ENCODE assay signal across 12 mouse cellular contexts in the genomic region with DNA sequence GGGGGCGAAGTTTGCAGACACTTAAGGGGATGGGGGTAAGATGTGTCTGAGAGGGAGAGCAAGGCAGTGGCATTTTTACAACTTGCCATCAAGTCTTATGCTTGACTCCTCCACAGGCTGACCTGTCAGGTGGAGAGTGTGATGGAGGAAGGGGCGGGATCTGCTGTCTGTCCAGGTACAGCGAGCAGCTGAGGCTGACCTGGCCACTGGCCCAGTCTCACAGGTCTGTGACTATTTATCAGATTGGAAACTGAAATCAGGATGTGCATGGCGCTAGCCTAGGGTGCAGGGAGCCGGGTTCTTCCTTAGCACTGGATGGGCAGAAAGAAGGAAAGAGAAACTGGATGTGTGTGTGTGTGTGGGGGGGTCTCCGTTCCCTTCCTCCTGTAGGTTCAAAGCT. TPM values are rescaled to one million over a fixed set of nuclear protein-coding genes. Genes with fewer than 3 reads are reported as not detected.
DNase-seq lines count a peak whose midpoint lies in the region; ATAC-seq and TF ChIP-seq lines count a peak whose summit lies in the region.
"Had no signal": no experiment of that assay in that cellular context is flagged by ENCODE, and none has a peak within 500 bp of the region (broad histone marks: within the 10 kb centered on the region; RNA-seq: fewer than 3 reads in every experiment).

No protein-coding gene starts in this region.

- H3K27ac ChIP-seq in kidney, embryonic 15.5 days, result no peak overlapping the region; the same call in 1 of the 2 replicates
- no peak overlapping the region for H3K27ac ChIP-seq in embryonic fibroblast, embryonic 13.5 days (ENCODE audit: insufficient read depth, low read length)
- no peak overlapping the region for H3K27ac ChIP-seq in liver, embryonic 15.5 days (replicated peaks)
- no peak overlapping the region for H3K27ac ChIP-seq in midbrain, embryonic 10.5 days (replicated peaks)
- H3K27ac ChIP-seq: hindbrain, embryonic 12.5 days had no signal

- H3K9ac ChIP-seq in kidney, embryonic 15.5 days, result no peak overlapping the region
- no peak overlapping the region for H3K9ac ChIP-seq in liver, embryonic 15.5 days
- H3K9ac ChIP-seq: hindbrain, embryonic 12.5 days had no signal

- no peaks in the 10 kb centered on the region for H3K9me3 ChIP-seq in kidney, embryonic 15.5 days (replicated peaks)
- H3K9me3 ChIP-seq in G1E (replicated peaks), result no peaks in the 10 kb centered on the region
- no peaks in the 10 kb centered on the region for H3K9me3 ChIP-seq in liver, embryonic 15.5 days (replicated peaks)
- no peaks in the 10 kb centered on the region for H3K9me3 ChIP-seq in midbrain, embryonic 10.5 days (replicated peaks)
- H3K9me3 ChIP-seq: hindbrain, embryonic 12.5 days had no signal

- TF ChIP-seq POLR2A in embryonic fibroblast, embryonic 13.5 days (IDR thresholded peaks at IDR 0.05; ENCODE audit: low read depth, low read length), result no peak

- peak overlapping the region; percentile 70 for H3K4me3 ChIP-seq in kidney, embryonic 15.5 days (replicated peaks)
- peak overlapping the region; percentile 73; the same call in 1 of the 2 replicates for H3K4me3 ChIP-seq in G1E (ENCODE audit: low read depth, low read length)
- H3K4me3 ChIP-seq in embryonic fibroblast, embryonic 13.5 days (ENCODE audit: insufficient read depth, low read length), result peak overlapping the region; percentile 83
- peak overlapping the region; percentile 80 for H3K4me3 ChIP-seq in liver, embryonic 15.5 days (replicated peaks)
- H3K4me3 ChIP-seq in midbrain, embryonic 10.5 days, result no peak overlapping the region

- H3K36me3 ChIP-seq in kidney, embryonic 15.5 days, result no peaks in the 10 kb centered on the region
- peaks cover 30% of the 10 kb centered on the region for H3K36me3 ChIP-seq in G1E (replicated peaks)
- H3K36me3 ChIP-seq in liver, embryonic 15.5 days (replicated peaks), result peaks cover 6% of the 10 kb centered on the region; the same call in 1 of the 2 replicates
- H3K36me3 ChIP-seq in midbrain, embryonic 10.5 days, result no peaks in the 10 kb centered on the region
- H3K36me3 ChIP-seq: hindbrain, embryonic 12.5 days had no signal

- peak overlapping the region; percentile 98 for H3K4me2 ChIP-seq in kidney, embryonic 15.5 days
- peak overlapping the region; percentile 97 for H3K4me2 ChIP-seq in liver, embryonic 15.5 days

- no peak for ATAC-seq in kidney, embryonic 15.5 days (replicated peaks; ENCODE audit: low FRiP score)
- no peak for ATAC-seq in G1E (ENCODE audit: extremely low read depth, insufficient number of reproducible peaks, low FRiP score, poor library complexity, severe bottlenecking)
- no peak for ATAC-seq in liver, embryonic 15.5 days (ENCODE audit: insufficient read depth)

- H3K27me3 ChIP-seq in kidney, embryonic 15.5 days, result peaks cover 29% of the 10 kb centered on the region
- peaks cover 17% of the 10 kb centered on the region for H3K27me3 ChIP-seq in G1E (ENCODE audit: insufficient read depth, low read length)
- peaks cover 18% of the 10 kb centered on the region for H3K27me3 ChIP-seq in liver, embryonic 15.5 days
- H3K27me3 ChIP-seq in midbrain, embryonic 10.5 days (ENCODE audit: low read depth, poor library complexity, severe bottlenecking), result peaks cover 85% of the 10 kb centered on the region

- no peak for TF ChIP-seq CTCF in G1E (IDR thresholded peaks at IDR 0.05; ENCODE audit: low read depth, low read length)
- TF ChIP-seq CTCF in embryonic fibroblast, embryonic 13.5 days (IDR thresholded peaks at IDR 0.05; ENCODE audit: borderline replicate concordance, insufficient read depth, low read length), result no peak

- H3K4me1 ChIP-seq in kidney, embryonic 15.5 days, result peaks cover 47% of the 10 kb centered on the region
- H3K4me1 ChIP-seq in G1E (ENCODE audit: insufficient read depth, low read depth, low read length), result peaks cover 63% of the 10 kb centered on the region
- peaks cover 6% of the 10 kb centered on the region for H3K4me1 ChIP-seq in embryonic fibroblast, embryonic 13.5 days (ENCODE audit: control insufficient read depth, insufficient read depth, low read length)
- H3K4me1 ChIP-seq in liver, embryonic 15.5 days (replicated peaks), result peaks cover 62% of the 10 kb centered on the region
- peaks cover 45% of the 10 kb centered on the region for H3K4me1 ChIP-seq in midbrain, embryonic 10.5 days

- whole genome bisulfite sequencing in kidney, embryonic 15.5 days, result 53% methylated on average over 6 of the region's 6 CpGs
- 62% methylated on average over 6 of the region's 6 CpGs for WGBS in liver, embryonic 15.5 days (ENCODE audit: insufficient replicate concordance)
- 36% methylated on average over 6 of the region's 6 CpGs for WGBS in midbrain, embryonic 10.5 days

- no peak for DNase-seq in kidney, adult 18-20 months
- DNase-seq in G1E (ENCODE audit: low spot score), result no peak
- DNase-seq in spleen, postnatal 14 days (ENCODE audit: low spot score in 2 of 2), result no peak
- DNase-seq in midbrain, embryonic 10.5 days (ENCODE audit: low spot score), result no peak
- DNase-seq: cerebellum, adult 11-12 months; right cerebral cortex, postnatal 14 days; thymus, postnatal 25 days had no signal

RNA-seq across cellular contexts. Expression of gene Rnf213, which starts 1.3 kb away (rescaled TPM):
- polyA plus RNA-seq in kidney, embryonic 15.5 days (2015; fragmentation: Nextera tagmentation; extraction: Ambion mirVana), result 5.3 and 5.8 TPM in 2 replicates
- total RNA-seq in G1E (2014; fragmentation: Nextera tagmentation) (54.7 and 66.4 TPM in 2 replicates), G1E (2017) (39.7 and 46.3 TPM in 2 replicates)
- 2.3 and 3.5 TPM in 2 replicates for polyA plus RNA-seq in G1E (2012)
- polyA plus RNA-seq in embryonic fibroblast, embryonic 13.5 days (2011; ENCODE audit: insufficient read length, low read depth, missing spikeins), result 48.6 and 61.2 TPM in 2 replicates
- 4.2 TPM in 2 replicates for polyA plus RNA-seq in liver, embryonic 15.5 days (2015; fragmentation: Nextera tagmentation; extraction: Ambion mirVana)
- polyA plus RNA-seq in midbrain, embryonic 10.5 days (2016; fragmentation: Nextera tagmentation; extraction: Ambion mirVana), result 0.97 and 1.0 TPM in 2 replicates

RNA-seq across cellular contexts. Expression of gene Slc26a11, which starts 38.9 kb away (rescaled TPM):
- 8.7 and 10.8 TPM in 2 replicates for polyA plus RNA-seq in kidney, embryonic 15.5 days (2015; fragmentation: Nextera tagmentation; extraction: Ambion mirVana)
- total RNA-seq in G1E (2014; fragmentation: Nextera tagmentation), result 4.9 and 8.0 TPM in 2 replicates
- 4.4 and 6.9 TPM in 2 replicates for total RNA-seq in G1E (2017)
- 4.9 and 5.2 TPM in 2 replicates for polyA plus RNA-seq in G1E (2012)
- polyA plus RNA-seq in embryonic fibroblast, embryonic 13.5 days (2011; ENCODE audit: insufficient read length, low read depth, missing spikeins), result 9.0 and 10.8 TPM in 2 replicates
- 1.6 and 2.6 TPM in 2 replicates for polyA plus RNA-seq in liver, embryonic 15.5 days (2015; fragmentation: Nextera tagmentation; extraction: Ambion mirVana)
- polyA plus RNA-seq in midbrain, embryonic 10.5 days (2016; fragmentation: Nextera tagmentation; extraction: Ambion mirVana), result 7.1 and 7.4 TPM in 2 replicates
- total RNA-seq: MEL had no signal

RNA-seq across cellular contexts. Expression of gene Sgsh, which starts 38.9 kb away (rescaled TPM):
- 6.6 and 8.9 TPM in 2 replicates for polyA plus RNA-seq in kidney, embryonic 15.5 days (2015; fragmentation: Nextera tagmentation; extraction: Ambion mirVana)
- total RNA-seq in G1E (2014; fragmentation: Nextera tagmentation) (14.5 and 22.4 TPM in 2 replicates), G1E (2017) (13.2 and 17.8 TPM in 2 replicates)
- polyA plus RNA-seq in G1E (2012), result 26.5 and 26.6 TPM in 2 replicates
- 16.1 and 17.3 TPM in 2 replicates for polyA plus RNA-seq in embryonic fibroblast, embryonic 13.5 days (2011; ENCODE audit: insufficient read length, low read depth, missing spikeins)
- 1.9 and 2.3 TPM in 2 replicates for polyA plus RNA-seq in liver, embryonic 15.5 days (2015; fragmentation: Nextera tagmentation; extraction: Ambion mirVana)
- polyA plus RNA-seq in midbrain, embryonic 10.5 days (2016; fragmentation: Nextera tagmentation; extraction: Ambion mirVana), result 6.4 and 6.5 TPM in 2 replicates
